Comparison of ENCODE assay signal across 8 mouse cellular contexts in genomic region chr17:28802006-28802481, GRCm38 (mm10). TPM values are rescaled to one million over a fixed set of nuclear protein-coding genes. Genes with fewer than 3 reads are reported as not detected.
DNase-seq lines count a peak whose midpoint lies in the region; ATAC-seq and TF ChIP-seq lines count a peak whose summit lies in the region.

No protein-coding gene starts in this region.

- peak; percentile 24; the same call in 1 of the 2 replicates for ATAC-seq in kidney, embryonic 14.5 days (ENCODE audit: low FRiP score, low TSS enrichment)
- ATAC-seq in embryonic facial prominence, embryonic 15.5 days (ENCODE audit: insufficient number of reproducible peaks, low FRiP score, low TSS enrichment, low read depth) = no peak
- ATAC-seq in limb, embryonic 14.5 days (ENCODE audit: low FRiP score, low read depth) = peak; percentile 16; the same call in 1 of the 2 replicates
- no peak for ATAC-seq in stomach, embryonic 15.5 days (ENCODE audit: insufficient read depth, low FRiP score, low read depth)

- H3K4me2 ChIP-seq in kidney, embryonic 14.5 days (replicated peaks; ENCODE audit: low read depth, low read length) = peak overlapping the region; percentile 89
- H3K4me2 ChIP-seq in embryonic facial prominence, embryonic 15.5 days (replicated peaks) = peak overlapping the region; percentile 87
- peak overlapping the region; percentile 68 for H3K4me2 ChIP-seq in limb, embryonic 14.5 days (replicated peaks; ENCODE audit: low read depth, low read length, severe bottlenecking)
- peak overlapping the region; percentile 89 for H3K4me2 ChIP-seq in stomach, embryonic 15.5 days

- H3K27ac ChIP-seq in kidney, embryonic 14.5 days (ENCODE audit: low read depth, low read length) = no peak overlapping the region
- peak overlapping the region; percentile 55 for H3K27ac ChIP-seq in embryonic facial prominence, embryonic 15.5 days (replicated peaks)
- H3K27ac ChIP-seq in limb, embryonic 14.5 days (replicated peaks; ENCODE audit: low read depth, low read length) = peak overlapping the region; percentile 43; the same call in 1 of the 2 replicates
- H3K27ac ChIP-seq in stomach, embryonic 15.5 days = peak overlapping the region; percentile 41; the same call in 1 of the 2 replicates

- no peaks in the 10 kb centered on the region for H3K27me3 ChIP-seq in kidney, embryonic 14.5 days (ENCODE audit: control insufficient read depth, insufficient read depth, low read length)
- no peaks in the 10 kb centered on the region for H3K27me3 ChIP-seq in embryonic facial prominence, embryonic 15.5 days
- no peaks in the 10 kb centered on the region for H3K27me3 ChIP-seq in limb, embryonic 14.5 days (ENCODE audit: control insufficient read depth, insufficient read depth, low read length)
- no peaks in the 10 kb centered on the region for H3K27me3 ChIP-seq in stomach, embryonic 15.5 days (replicated peaks)

- no peak for DNase-seq in kidney, postnatal 36 days
- peak; percentile 48 for DNase-seq in ES-CJ7 (ENCODE audit: low read depth, low spot score)
- DNase-seq in limb, embryonic 14.5 days (ENCODE audit: low spot score) = peak; percentile 20
- no peak for DNase-seq in urinary bladder, postnatal 10 days (ENCODE audit: low spot score)
- DNase-seq in adrenal gland, postnatal 25 days = no peak

- H3K4me1 ChIP-seq in kidney, embryonic 14.5 days (ENCODE audit: control insufficient read depth, insufficient read depth, low read length) = peaks cover 13% of the 10 kb centered on the region; the same call in 1 of the 2 replicates
- H3K4me1 ChIP-seq in embryonic facial prominence, embryonic 15.5 days = peaks cover 23% of the 10 kb centered on the region
- peaks cover 10% of the 10 kb centered on the region; the same call in 1 of the 2 replicates for H3K4me1 ChIP-seq in limb, embryonic 14.5 days (ENCODE audit: control insufficient read depth, insufficient read depth, low read length)
- peaks cover 21% of the 10 kb centered on the region for H3K4me1 ChIP-seq in stomach, embryonic 15.5 days

- peak overlapping the region; percentile 84 for H3K4me3 ChIP-seq in kidney, embryonic 14.5 days (ENCODE audit: low read length)
- peak overlapping the region; percentile 80 for H3K4me3 ChIP-seq in embryonic facial prominence, embryonic 15.5 days (replicated peaks)
- peak overlapping the region; percentile 76 for H3K4me3 ChIP-seq in limb, embryonic 14.5 days (replicated peaks; ENCODE audit: low read length)
- peak overlapping the region; percentile 82 for H3K4me3 ChIP-seq in stomach, embryonic 15.5 days (replicated peaks)

- peak overlapping the region; percentile 100 for H3K9ac ChIP-seq in kidney, embryonic 14.5 days (ENCODE audit: low read depth, low read length)
- peak overlapping the region; percentile 60 for H3K9ac ChIP-seq in embryonic facial prominence, embryonic 15.5 days
- H3K9ac ChIP-seq in limb, embryonic 14.5 days (ENCODE audit: low read depth, low read length, severe bottlenecking) = peak overlapping the region; percentile 100
- peak overlapping the region; percentile 59; the same call in 1 of the 2 replicates for H3K9ac ChIP-seq in stomach, embryonic 15.5 days

- no peak for TF ChIP-seq POLR2A in limb, embryonic 14.5 days (IDR thresholded peaks at IDR 0.05; ENCODE audit: borderline replicate concordance, extremely low read depth, insufficient read depth, insufficient read length)

- WGBS in kidney, embryonic 14.5 days = 1% methylated on average over 18 of the region's 18 CpGs
- under 1% methylated on average over 18 of the region's 18 CpGs for WGBS in embryonic facial prominence, embryonic 15.5 days
- WGBS in limb, embryonic 14.5 days = under 1% methylated on average over 18 of the region's 18 CpGs
- under 1% methylated on average over 18 of the region's 18 CpGs for WGBS in stomach, embryonic 15.5 days

- H3K36me3 ChIP-seq in kidney, embryonic 14.5 days (ENCODE audit: control insufficient read depth, insufficient read depth, low read length) = peaks cover 14% of the 10 kb centered on the region
- peaks cover 17% of the 10 kb centered on the region for H3K36me3 ChIP-seq in embryonic facial prominence, embryonic 15.5 days
- peaks cover 22% of the 10 kb centered on the region for H3K36me3 ChIP-seq in limb, embryonic 14.5 days (ENCODE audit: control insufficient read depth, insufficient read depth, low read length)
- H3K36me3 ChIP-seq in stomach, embryonic 15.5 days = peaks cover 14% of the 10 kb centered on the region

- no peaks in the 10 kb centered on the region for H3K9me3 ChIP-seq in kidney, embryonic 14.5 days (ENCODE audit: control insufficient read depth, low read length)
- no peaks in the 10 kb centered on the region for H3K9me3 ChIP-seq in embryonic facial prominence, embryonic 15.5 days (replicated peaks)
- no peaks in the 10 kb centered on the region for H3K9me3 ChIP-seq in limb, embryonic 14.5 days (ENCODE audit: control insufficient read depth, low read length)
- H3K9me3 ChIP-seq in stomach, embryonic 15.5 days = no peaks in the 10 kb centered on the region

RNA-seq across cellular contexts. Expression of gene Brpf3, which starts 1.2 kb away (rescaled TPM):
- polyA plus RNA-seq in kidney, embryonic 14.5 days (2014; fragmentation: Nextera tagmentation; extraction: Ambion mirVana) = 10.2 and 16.2 TPM in 2 replicates
- polyA plus RNA-seq in embryonic facial prominence, embryonic 15.5 days (2015; fragmentation: Nextera tagmentation; extraction: Ambion mirVana) = 11.2 and 13.4 TPM in 2 replicates
- polyA plus RNA-seq in limb, embryonic 14.5 days (2012; rRNA removed) = 70.0 and 77.8 TPM in 2 replicates
- 11.0 and 12.9 TPM in 2 replicates for polyA plus RNA-seq in limb, embryonic 14.5 days (2014; fragmentation: Nextera tagmentation; extraction: Ambion mirVana)
- polyA plus RNA-seq in stomach, embryonic 15.5 days (2015; fragmentation: Nextera tagmentation; extraction: Ambion mirVana) = 14.5 and 15.1 TPM in 2 replicates
- 91.3 and 122 TPM in 2 replicates for total RNA-seq in adrenal gland, postnatal 25 days (2021)

RNA-seq across cellular contexts. Expression of gene Mapk13, which starts 32.9 kb away (rescaled TPM):
- polyA plus RNA-seq in kidney, embryonic 14.5 days (2014; fragmentation: Nextera tagmentation; extraction: Ambion mirVana) = 31.5 and 44.6 TPM in 2 replicates
- polyA plus RNA-seq in embryonic facial prominence, embryonic 15.5 days (2015; fragmentation: Nextera tagmentation; extraction: Ambion mirVana) = 107 and 118 TPM in 2 replicates
- polyA plus RNA-seq in limb, embryonic 14.5 days (2012; rRNA removed) = 38.3 and 39.4 TPM in 2 replicates
- polyA plus RNA-seq in limb, embryonic 14.5 days (2014; fragmentation: Nextera tagmentation; extraction: Ambion mirVana) = 47.4 and 55.6 TPM in 2 replicates
- polyA plus RNA-seq in stomach, embryonic 15.5 days (2015; fragmentation: Nextera tagmentation; extraction: Ambion mirVana) = 95.5 and 115 TPM in 2 replicates
- 189 and 241 TPM in 2 replicates for total RNA-seq in adrenal gland, postnatal 25 days (2021)

RNA-seq across cellular contexts. Expression of gene Pnpla1, which starts 56.2 kb away (rescaled TPM):
- not detected in 2 replicates for polyA plus RNA-seq in kidney, embryonic 14.5 days (2014; fragmentation: Nextera tagmentation; extraction: Ambion mirVana)
- polyA plus RNA-seq in embryonic facial prominence, embryonic 15.5 days (2015; fragmentation: Nextera tagmentation; extraction: Ambion mirVana) = 6.7 and 7.9 TPM in 2 replicates
- 2.3 and 2.7 TPM in 2 replicates for polyA plus RNA-seq in limb, embryonic 14.5 days (2012; rRNA removed)
- polyA plus RNA-seq in limb, embryonic 14.5 days (2014; fragmentation: Nextera tagmentation; extraction: Ambion mirVana) = 4.5 and 5.0 TPM in 2 replicates
- polyA plus RNA-seq in stomach, embryonic 15.5 days (2015; fragmentation: Nextera tagmentation; extraction: Ambion mirVana) = 0.32 and 0.50 TPM in 2 replicates
- 0.09 TPM in 1 of 2 replicates, not detected in the other for total RNA-seq in adrenal gland, postnatal 25 days (2021)

Comparison
In these comparisons a context has a peak if more than half of its experiments do, and no peak if none do; other contexts are left out.
1. ATAC-seq: peak in kidney, embryonic 14.5 days (single experiment) and limb, embryonic 14.5 days (single experiment); none in embryonic facial prominence, embryonic 15.5 days (single experiment) and stomach, embryonic 15.5 days (single experiment).
2. DNase-seq: peak in ES-CJ7 (single experiment) and limb, embryonic 14.5 days (single experiment); none in kidney, postnatal 36 days (0 of 2), urinary bladder, postnatal 10 days (single experiment) and adrenal gland, postnatal 25 days (single experiment).
3. Peak in every context shown above with its lines, with median percentiles within 50 percentile points of each other: H3K4me2 ChIP-seq, H3K4me3 ChIP-seq and H3K9ac ChIP-seq.